Mouse (Mus musculus) kidney, adult 2 months (tissue): ENCODE measurements at regions not wholly inside any gene's neighbourhood (a gene's known extent, or its start where the extent isn't known, plus 50 kb on each side); places are given as distances from the start of the nearest gene placed in this dataset.

Experiments used
- CTCF ChIP-seq: fragments of 200-500 bp; conservative IDR thresholded peaks from 2 replicates; pipeline ENCODE4 v1.5.1; 2011; ENCODE audit warnings: low read depth, mild to moderate bottlenecking, control low read depth, low read length, moderate library complexity, mixed read lengths; ENCODE audit not compliant: insufficient read depth, insufficient read length
- POLR2A ChIP-seq: fragments of 200-500 bp; IDR thresholded peaks from one replicate; pipeline ENCODE4 v1.6.1; 2011; ENCODE audit warnings: low read depth, low read length, control low read depth

DNA sequence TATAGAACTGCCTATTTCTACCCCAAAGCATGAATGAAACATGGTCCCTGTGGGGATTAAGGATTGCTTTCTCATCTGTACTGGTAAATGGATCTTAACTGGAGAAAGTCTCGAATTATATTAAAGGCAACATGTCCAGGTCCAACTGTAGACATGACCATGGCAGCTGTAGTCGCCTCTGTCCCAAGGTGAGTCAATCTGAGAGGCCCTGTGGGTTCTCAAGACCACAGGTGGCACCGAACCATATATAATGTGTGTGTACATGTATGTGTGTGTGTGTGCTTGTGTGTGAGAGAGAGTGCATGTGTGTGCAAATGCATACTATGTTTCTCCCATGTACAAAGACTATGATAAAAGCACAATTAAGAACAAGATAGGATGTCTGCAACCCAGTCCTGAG, 105.9 kb upstream of the Kcnj15 start:
- no peak for TF ChIP-seq CTCF
- no peak for TF ChIP-seq POLR2A
